Mouse (Mus musculus) lung, postnatal 0 days (tissue): ENCODE data around the gene 4933402J07Rik. TPM values are rescaled to one million over a fixed set of nuclear protein-coding genes. Genes with fewer than 3 reads are reported as not detected.

ENCODE experiments used
- ATAC-seq: fragments of 200-750 bp; cut with Nextera tagmentation; 2 replicates; pipeline ENCODE4 v1.8.0; 2017; ENCODE audit warnings: moderate library complexity
- DNase-seq: peaks from one replicate; pipeline ENCODE4 v3.0.0-alpha.2; 2016; ENCODE audit warnings: low spot score
- H3K27ac ChIP-seq: fragments of 300-500 bp; sonication (generic); 2 replicates; pipeline ENCODE4 v1.5.1; 2014; ENCODE audit warnings: antibody characterized with exemption, mild to moderate bottlenecking, low read length, mixed read lengths
- H3K27me3 ChIP-seq: fragments of 300-500 bp; sonication (generic); replicated peaks from 2 replicates; pipeline ENCODE4 v1.6.1; 2014; ENCODE audit warnings: low read length, mixed read lengths; ENCODE audit not compliant: insufficient read depth
- H3K36me3 ChIP-seq: fragments of 300-500 bp; sonication (generic); 2 replicates; pipeline ENCODE4 v1.6.1; 2014; ENCODE audit warnings: low read length, mixed read lengths; ENCODE audit not compliant: insufficient read depth
- H3K4me1 ChIP-seq: fragments of 300-500 bp; sonication (generic); 2 replicates; pipeline ENCODE4 v1.6.1; 2014; ENCODE audit warnings: antibody characterized with exemption, low read depth, low read length, mixed read lengths; ENCODE audit not compliant: insufficient read depth
- H3K4me2 ChIP-seq: fragments of 300-500 bp; sonication (generic); replicated peaks from 2 replicates; pipeline ENCODE4 v1.6.1; 2014; ENCODE audit warnings: low read depth, mild to moderate bottlenecking, low read length, moderate library complexity, mixed read lengths
- H3K4me3 ChIP-seq: fragments of 300-500 bp; sonication (generic); 2 replicates; pipeline ENCODE4 v1.5.1; 2014; ENCODE audit warnings: low read depth, low read length
- H3K9ac ChIP-seq: fragments of 300-500 bp; sonication (generic); replicated peaks from 2 replicates; pipeline ENCODE4 v1.6.1; 2014; ENCODE audit warnings: low read depth, mild to moderate bottlenecking
- H3K9me3 ChIP-seq: fragments of 300-500 bp; sonication (generic); 2 replicates; pipeline ENCODE4 v1.6.1; 2016; ENCODE audit warnings: low read length, mixed read lengths
- CTCF ChIP-seq: IDR thresholded peaks from 2 replicates; pipeline ENCODE4 v1.5.1; 2016; ENCODE audit warnings: antibody characterized with exemption, mild to moderate bottlenecking
- EP300 ChIP-seq: IDR thresholded peaks from 2 replicates; pipeline ENCODE4 v1.6.1; 2016; ENCODE audit warnings: antibody characterized with exemption, mild to moderate bottlenecking, control low read depth
- WGBS: fragments of 180-500 bp; shearing (Covaris S2); extraction: QIAGEN DNeasy Blood & Tissue Kit; methylation state at CpG from one replicate; pipeline ENCODE4 v1.1.7; 2014; 5-methylcytosine and 5-hydroxymethylcytosine counted together
- polyA plus RNA-seq: library from polyadenylated mRNA; unstranded; fragments of >200 nt; fragmentation: Nextera tagmentation; extraction: Ambion mirVana; gene quantifications from 2 replicates; pipeline ENCODE4 v1.2.1, GENCODE M21; 2015

Gene 4933402J07Rik
- polyA plus RNA-seq, 1 experiment from 2014 or later, result not detected

GRCm38 (mm10) chr8:87536615-87537329, 26.9 kb upstream of the 4933402J07Rik start:
- no peaks in the 10 kb centered on the region for H3K36me3 ChIP-seq
- H3K4me2 ChIP-seq, result no peak overlapping the region
- TF ChIP-seq CTCF, result peak; percentile 94
- TF ChIP-seq EP300, result no peak
- no peaks in the 10 kb centered on the region for H3K4me1 ChIP-seq
- no peak overlapping the region for H3K4me3 ChIP-seq
- ATAC-seq, result peak; percentile 60
- 5% methylated on average over 23 of the region's 23 CpGs for WGBS
- no peak overlapping the region for H3K9ac ChIP-seq
- H3K27ac ChIP-seq, result no peak overlapping the region
- DNase-seq, result peak; percentile 69
- H3K9me3 ChIP-seq, result no peaks in the 10 kb centered on the region
- no peaks in the 10 kb centered on the region for H3K27me3 ChIP-seq

- no peak for DNase-seq
- Histone ChIP-seq H3K4me1 (no peaks in the 10 kb centered on the region), H3K4me2 (no peak overlapping the region), H3K4me3 (no peak overlapping the region), H3K36me3 (no peaks in the 10 kb centered on the region), H3K27ac (no peak overlapping the region), H3K27me3 (no peaks in the 10 kb centered on the region), H3K9ac (no peak overlapping the region), H3K9me3 (no peaks in the 10 kb centered on the region)
- no peak for ATAC-seq
- 24% methylated on average over 15 of the region's 15 CpGs for WGBS
- TF ChIP-seq CTCF, result no peak
- no peak for TF ChIP-seq EP300
Observed at GRCm38 (mm10) chr8:87539829-87540394, 23.7 kb upstream of the 4933402J07Rik start.

GRCm38 (mm10) chr8:87549881-87550280, 13.8 kb upstream of the 4933402J07Rik start:
- Histone ChIP-seq H3K9ac (no peak overlapping the region), H3K4me1 (no peaks in the 10 kb centered on the region), H3K4me2 (no peak overlapping the region), H3K36me3 (no peaks in the 10 kb centered on the region), H3K4me3 (no peak overlapping the region), H3K27ac (no peak overlapping the region), H3K9me3 (no peaks in the 10 kb centered on the region), H3K27me3 (no peaks in the 10 kb centered on the region)
- DNase-seq, result no peak
- no peak for ATAC-seq
- TF ChIP-seq CTCF (no peak), EP300 (no peak)
- WGBS, result 59% methylated on average over 4 of the region's 4 CpGs

- Histone ChIP-seq H3K27me3 (no peaks in the 10 kb centered on the region), H3K9me3 (no peaks in the 10 kb centered on the region), H3K9ac (no peak overlapping the region), H3K4me1 (no peaks in the 10 kb centered on the region), H3K4me2 (no peak overlapping the region), H3K4me3 (no peak overlapping the region), H3K36me3 (no peaks in the 10 kb centered on the region), H3K27ac (no peak overlapping the region)
- DNase-seq, result no peak
- no peak for TF ChIP-seq EP300
- no peak for TF ChIP-seq CTCF
- WGBS, result 15% methylated on average over 1 of the region's 1 CpGs
- no peak for ATAC-seq
Observed at GRCm38 (mm10) chr8:87552801-87553200, 10.9 kb upstream of the 4933402J07Rik start.

GRCm38 (mm10) chr8:87560801-87561200, 2.9 kb upstream of the 4933402J07Rik start:
- H3K36me3 ChIP-seq, result no peaks in the 10 kb centered on the region
- 43% methylated on average over 2 of the region's 2 CpGs for WGBS
- H3K27ac ChIP-seq, result no peak overlapping the region
- TF ChIP-seq CTCF, result no peak
- no peak for TF ChIP-seq EP300
- DNase-seq (no peak), ATAC-seq (no peak)
- no peaks in the 10 kb centered on the region for H3K4me1 ChIP-seq
- H3K4me3 ChIP-seq, result no peak overlapping the region
- H3K9ac ChIP-seq, result no peak overlapping the region
- H3K9me3 ChIP-seq, result no peaks in the 10 kb centered on the region
- H3K27me3 ChIP-seq, result no peaks in the 10 kb centered on the region
- no peak overlapping the region for H3K4me2 ChIP-seq

GRCm38 (mm10) chr8:87569203-87569602, 5.5 kb downstream of the 4933402J07Rik start:
- Histone ChIP-seq H3K9ac (no peak overlapping the region), H3K9me3 (no peaks in the 10 kb centered on the region), H3K4me2 (no peak overlapping the region), H3K4me3 (no peak overlapping the region), H3K4me1 (0 out of 2 replicates have a peak, but pooled peaks cover 4% of the 10 kb centered on the region), H3K27me3 (no peaks in the 10 kb centered on the region), H3K27ac (no peak overlapping the region), H3K36me3 (no peaks in the 10 kb centered on the region)
- TF ChIP-seq EP300 (no peak), CTCF (no peak)
- no peak for ATAC-seq
- WGBS, result 83% methylated on average over 5 of the region's 5 CpGs
- no peak for DNase-seq
